Mouse (Mus musculus): ENCODE results near the gene Xrcc6. TPM values are rescaled to one million over a fixed set of nuclear protein-coding genes. Genes with fewer than 3 reads are reported as not detected.
A peak's percentile ranks its signal among the peaks of the same experiment; 100 is the strongest.

The Xrcc6 gene
- total RNA-seq (2021) = 10 to 100 TPM; 21.4 to 23.5 TPM

DNA sequence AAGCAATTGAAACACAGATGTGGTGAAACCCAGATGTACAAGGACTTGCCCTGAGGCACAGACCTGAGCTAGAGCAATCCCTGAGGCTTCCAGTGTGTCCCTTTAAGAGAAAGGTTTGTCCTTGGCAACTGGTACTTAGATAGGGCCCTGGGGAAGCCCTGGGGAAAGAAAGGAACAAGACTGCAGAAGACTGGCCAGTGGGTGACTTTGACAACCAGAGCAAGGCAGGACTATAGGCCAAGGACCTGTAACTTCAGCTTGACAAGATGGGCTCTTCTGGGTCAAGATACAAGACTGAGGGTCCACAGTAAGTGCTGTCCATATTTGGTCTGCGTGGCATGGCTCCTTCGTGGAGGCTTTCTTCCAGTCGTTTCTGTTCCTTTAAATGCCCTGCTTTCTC lies at the start of gene Xrcc6:
Gene Xrcc6 (plus strand): TSS at position 190 of the 400 bp plus-strand sequence.
- intact Hi-C loops (cut with DNase I) = loop anchor here (2.0 kb wide), 1 partner anchor 49 kb away; no protein-coding TSS in a partner anchor
- DNase-seq (ENCODE audit: low spot score) = no peak

DNA sequence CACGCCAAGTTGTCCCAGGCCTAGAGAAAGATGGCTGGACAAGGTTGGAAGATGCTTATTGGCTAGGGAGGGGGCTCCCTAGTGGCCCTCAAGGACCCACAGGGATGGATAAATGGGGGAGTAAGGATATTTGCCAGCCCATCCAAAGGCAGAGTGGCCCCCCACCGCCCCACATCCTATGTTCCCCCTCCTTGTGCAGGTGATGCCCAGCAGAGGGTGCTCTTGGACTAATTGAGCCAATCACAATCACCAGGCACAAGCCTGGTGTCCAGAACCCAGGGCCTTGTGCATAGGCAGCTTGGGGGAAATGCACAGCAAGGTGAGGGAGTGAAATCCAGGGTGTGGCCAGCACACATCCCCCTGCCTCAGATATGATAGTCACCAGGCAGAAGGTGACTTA lies 49.4 kb upstream of the Xrcc6 start:
- DNase-seq (ENCODE audit: low spot score) = no peak
- intact Hi-C loops (cut with DNase I) = loop anchor here (2.0 kb wide), 1 partner anchor 51 kb away; no protein-coding TSS in a partner anchor

DNA sequence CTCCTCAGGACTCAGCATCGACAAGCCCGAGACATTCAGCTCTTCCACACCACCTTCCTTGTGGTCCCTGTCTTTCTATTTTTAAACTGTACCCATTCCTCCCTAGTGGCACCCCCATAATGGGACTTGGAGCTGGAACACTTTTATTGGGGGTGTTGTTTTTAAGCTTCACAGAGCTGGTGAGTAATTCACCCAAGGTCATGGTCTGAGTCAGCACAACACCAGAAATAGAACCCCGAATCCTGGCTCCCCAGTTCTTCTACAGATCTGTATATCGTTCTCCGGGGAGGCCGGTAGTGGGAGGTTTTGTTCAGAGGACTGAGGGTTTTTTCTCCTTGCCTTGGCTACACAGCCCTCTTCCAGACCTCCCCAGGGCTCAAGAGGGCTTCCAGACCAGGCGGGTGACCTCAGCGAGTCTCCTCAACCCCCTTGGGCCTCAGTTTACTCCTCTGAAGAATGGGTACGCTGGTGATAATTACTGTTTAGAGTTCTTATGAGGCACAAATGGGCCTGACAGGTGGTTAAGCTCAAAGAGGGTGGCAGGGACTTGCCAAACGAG lies 48.4 kb upstream of the Xrcc6 start:
- DNase-seq (ENCODE audit: low spot score) = no peak
- intact Hi-C loops (cut with DNase I) = loop anchor here (2.0 kb wide), 1 partner anchor 50 kb away; no protein-coding TSS in a partner anchor

DNA sequence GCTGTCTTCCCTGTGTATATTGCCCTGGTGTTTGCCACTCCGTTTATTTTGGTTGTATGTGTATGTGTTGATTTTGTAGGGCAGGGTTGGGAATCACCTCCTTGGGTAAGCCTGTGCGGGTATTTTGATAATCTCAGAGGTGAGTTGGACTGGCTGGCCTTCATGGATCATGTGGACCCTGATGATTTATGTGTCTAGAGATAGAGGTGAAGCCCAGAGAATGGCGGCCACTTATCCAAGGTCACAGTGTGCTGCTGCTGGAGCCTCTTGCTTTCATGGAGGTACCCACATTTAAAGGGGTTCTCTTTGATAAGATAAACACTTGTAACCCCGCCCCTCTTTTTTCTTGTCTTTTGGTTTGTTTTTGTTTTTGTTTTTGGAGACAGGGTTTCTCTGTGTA lies 47.9 kb upstream of the Xrcc6 start:
- intact Hi-C loops (cut with DNase I) = loop anchor here (2.0 kb wide), 1 partner anchor 49 kb away; no protein-coding TSS in a partner anchor
- DNase-seq (ENCODE audit: low spot score) = no peak

DNA sequence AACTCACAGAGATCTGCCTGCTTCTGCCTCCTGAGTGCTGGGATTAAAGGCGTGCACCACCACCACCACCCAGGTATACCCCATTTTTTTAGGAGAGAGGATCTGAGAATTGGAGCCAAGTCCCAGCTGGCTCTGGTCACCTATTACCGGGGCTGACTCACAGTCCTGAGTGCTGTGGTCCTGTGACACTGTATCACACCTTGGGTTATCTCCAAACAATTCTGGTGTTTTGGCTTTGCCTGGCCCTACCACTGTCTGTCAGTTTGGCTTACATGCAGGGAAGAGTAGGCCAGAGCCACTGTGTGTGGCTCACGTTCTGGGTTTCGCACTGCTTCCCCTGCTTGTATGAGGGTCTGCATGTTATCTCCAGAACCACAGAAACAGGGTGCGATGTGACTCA lies 47.4 kb upstream of the Xrcc6 start:
- intact Hi-C loops (cut with DNase I) = no loop called here
- DNase-seq (ENCODE audit: low spot score) = no peak

DNA sequence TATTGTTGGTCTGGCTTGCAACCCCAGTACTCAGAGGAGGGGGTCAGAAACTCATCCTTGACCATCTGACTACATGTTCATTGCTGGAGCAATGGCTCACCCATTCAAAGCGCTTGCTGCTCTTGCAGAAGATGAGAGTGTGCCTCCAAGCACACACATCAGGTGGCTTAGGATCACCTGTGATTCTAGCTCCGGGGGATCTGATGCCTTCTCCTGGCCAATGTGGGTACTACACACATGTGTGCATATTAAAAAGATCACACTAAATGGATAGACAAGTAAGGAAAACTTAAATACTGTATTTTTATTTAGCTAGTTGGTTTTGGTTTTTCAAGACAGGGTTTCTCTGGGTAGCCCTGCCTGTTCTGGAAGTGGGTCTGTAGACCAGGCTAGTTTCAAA lies 46.6 kb upstream of the Xrcc6 start:
- no peak for DNase-seq (ENCODE audit: low spot score)
- intact Hi-C loops (cut with DNase I) = no loop called here

DNA sequence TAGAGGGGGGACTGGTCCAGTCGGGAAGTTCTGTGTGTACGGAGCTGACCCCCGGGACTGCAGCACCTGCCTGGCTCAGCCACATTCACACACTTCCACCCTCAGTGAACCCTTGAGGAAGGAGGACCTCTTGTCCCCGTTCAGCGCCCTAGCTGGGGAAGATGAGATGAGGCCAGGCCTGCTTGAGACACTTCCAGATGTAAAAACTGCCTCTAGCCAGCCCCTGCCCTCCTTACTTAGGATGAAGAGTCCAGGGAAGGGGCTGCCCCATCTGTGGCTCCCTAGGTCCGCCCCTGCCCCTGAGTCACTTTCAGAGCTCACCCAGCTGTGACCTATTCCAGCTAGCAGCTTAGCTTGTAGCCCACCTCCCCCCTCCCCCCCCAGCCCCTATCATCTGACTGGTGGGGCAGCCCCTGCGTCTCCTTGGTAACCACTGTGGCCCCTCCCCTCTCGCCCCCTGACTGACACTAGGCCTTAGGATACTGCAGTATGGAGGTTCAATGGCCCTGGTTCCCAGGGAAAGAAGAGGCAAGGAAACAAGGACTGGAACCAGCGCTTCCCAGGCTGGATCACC lies 44.4 kb upstream of the Xrcc6 start:
- no peak for DNase-seq (ENCODE audit: low spot score)
- intact Hi-C loops (cut with DNase I) = no loop called here

DNA sequence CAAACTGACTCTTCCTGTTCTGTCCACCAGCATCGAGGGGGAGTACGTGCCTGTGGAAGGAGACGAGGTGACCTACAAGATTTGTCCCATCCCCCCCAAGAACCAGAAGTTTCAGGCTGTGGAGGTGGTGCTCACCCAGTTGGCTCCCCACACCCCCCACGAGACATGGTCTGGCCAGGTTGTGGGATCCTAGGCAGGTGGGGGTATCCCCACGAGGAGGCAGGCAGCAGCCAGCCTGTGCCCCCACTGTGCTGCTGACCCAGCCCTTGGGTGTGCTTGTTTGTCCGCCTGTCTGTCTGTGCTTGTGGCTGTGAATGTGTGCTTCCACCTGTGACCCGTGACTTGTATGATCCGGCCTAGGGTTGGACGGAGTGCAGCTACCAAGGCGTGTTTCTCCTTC lies 38.6 kb upstream of the Xrcc6 start:
- intact Hi-C loops (cut with DNase I) = no loop called here
- no peak for DNase-seq (ENCODE audit: low spot score)

DNA sequence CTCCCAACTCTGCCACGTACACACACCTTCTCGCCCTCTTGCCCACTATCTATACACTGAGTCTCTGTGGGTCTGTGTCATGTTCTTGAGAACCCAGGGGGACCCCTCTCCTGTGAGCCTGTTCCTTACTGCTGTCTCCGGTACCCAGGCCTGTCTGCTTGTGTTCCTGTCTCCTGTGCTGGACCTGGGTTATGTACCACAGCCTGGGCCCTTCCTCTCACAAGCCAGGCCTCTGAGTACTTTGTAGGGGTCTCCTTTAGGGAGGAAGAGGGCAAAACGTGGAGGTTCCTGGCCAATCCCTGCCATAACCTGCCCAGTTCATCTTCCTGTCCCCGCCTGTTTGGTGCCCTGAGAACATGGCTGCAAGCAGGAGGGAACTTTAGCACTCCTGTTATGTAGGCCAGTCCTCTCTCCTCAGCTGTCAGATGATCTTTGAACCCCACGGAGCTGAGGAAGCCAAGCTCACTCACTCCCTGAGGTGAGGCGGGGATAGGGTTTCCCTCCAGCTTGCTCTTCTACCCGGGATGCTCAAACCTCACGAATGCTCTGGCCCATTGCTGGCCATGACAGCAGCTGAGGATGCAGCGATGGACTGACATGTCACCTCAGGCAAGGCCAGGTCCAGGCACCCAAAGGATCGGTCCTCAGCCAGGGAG lies 38.0 kb upstream of the Xrcc6 start:
- DNase-seq (ENCODE audit: low spot score) = no peak
- intact Hi-C loops (cut with DNase I) = no loop called here

DNA sequence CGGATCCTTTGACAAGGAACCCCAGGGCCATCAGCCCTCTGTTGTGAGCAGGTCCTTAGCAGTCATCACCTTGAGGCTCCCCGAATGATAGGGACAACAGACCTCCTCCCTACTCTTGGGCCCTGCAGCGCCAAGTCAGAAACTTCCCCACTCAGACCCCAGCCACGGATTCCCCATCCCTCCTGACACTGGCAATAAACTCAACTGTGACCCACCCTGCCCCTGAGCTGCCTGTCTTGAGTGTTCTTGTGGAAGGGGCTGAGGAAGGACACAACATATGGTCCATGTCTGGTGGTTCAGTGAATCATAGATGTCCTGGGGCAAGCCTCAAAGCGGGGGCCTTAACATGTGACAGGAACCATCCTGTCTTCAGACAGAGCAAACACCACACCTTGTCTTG lies 36.9 kb upstream of the Xrcc6 start:
- intact Hi-C loops (cut with DNase I) = no loop called here
- DNase-seq (ENCODE audit: low spot score) = no peak

DNA sequence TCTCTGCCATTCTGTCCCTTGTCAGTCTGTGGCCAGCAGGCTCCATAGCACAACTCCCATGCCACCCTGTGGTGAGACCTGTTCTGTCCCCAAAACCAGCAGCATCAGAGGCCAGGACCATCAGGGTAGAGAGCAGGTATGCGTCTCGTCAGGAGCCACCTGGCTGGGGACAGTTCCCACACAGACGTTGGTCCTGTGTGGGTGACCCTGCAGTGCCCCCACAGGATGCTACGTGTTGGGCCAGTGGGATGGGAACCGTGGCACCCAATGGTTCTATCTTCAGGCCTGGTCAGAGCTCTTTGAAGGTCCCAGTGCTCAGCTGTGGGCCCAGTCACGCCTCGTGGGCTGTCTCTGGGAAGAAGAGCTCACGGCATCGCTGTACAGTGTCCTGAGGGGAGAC lies 36.5 kb upstream of the Xrcc6 start:
- DNase-seq (ENCODE audit: low spot score) = no peak
- intact Hi-C loops (cut with DNase I) = no loop called here

DNA sequence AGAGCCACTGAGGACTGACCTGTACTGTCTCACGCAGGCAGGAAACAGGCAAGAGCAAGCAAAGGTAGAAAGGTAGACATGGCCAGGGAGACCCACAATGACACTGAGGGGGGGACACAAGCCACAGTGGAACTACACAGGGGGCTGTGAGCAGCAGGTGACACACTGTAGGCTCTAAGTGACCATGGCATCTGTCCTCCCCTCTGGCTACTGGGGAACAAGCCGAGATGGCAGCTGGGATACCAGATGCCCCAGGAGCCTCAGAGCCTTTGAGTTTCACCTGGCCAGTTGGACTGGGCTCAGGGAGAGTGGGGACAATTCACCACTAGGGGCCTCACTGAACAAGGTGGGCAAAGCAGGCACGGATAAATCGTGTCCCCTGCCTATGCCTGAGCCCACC lies 35.3 kb upstream of the Xrcc6 start:
- no peak for DNase-seq (ENCODE audit: low spot score)
- intact Hi-C loops (cut with DNase I) = no loop called here

DNA sequence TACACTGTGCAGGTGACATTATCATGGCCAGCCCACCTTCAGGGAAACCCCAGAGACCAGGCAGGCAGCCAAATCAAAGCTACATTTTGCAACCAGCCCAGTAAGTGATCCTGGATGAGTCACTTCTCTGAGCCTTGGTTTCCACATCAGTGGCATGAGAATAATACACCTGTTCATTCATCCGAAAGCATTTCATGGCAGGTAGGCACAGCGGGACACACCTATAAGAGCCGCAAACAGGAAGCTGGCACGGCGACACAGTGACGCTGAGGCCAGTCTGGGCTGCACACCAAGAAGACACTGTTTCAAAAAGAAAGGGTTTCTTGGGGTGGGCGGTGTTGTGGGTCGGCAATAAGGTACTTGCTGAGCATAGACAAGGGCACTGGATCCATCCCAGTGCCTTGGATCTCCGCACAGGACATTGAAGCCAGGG lies 33.5 kb upstream of the Xrcc6 start:
- intact Hi-C loops (cut with DNase I) = no loop called here
- DNase-seq (ENCODE audit: low spot score) = no peak

DNA sequence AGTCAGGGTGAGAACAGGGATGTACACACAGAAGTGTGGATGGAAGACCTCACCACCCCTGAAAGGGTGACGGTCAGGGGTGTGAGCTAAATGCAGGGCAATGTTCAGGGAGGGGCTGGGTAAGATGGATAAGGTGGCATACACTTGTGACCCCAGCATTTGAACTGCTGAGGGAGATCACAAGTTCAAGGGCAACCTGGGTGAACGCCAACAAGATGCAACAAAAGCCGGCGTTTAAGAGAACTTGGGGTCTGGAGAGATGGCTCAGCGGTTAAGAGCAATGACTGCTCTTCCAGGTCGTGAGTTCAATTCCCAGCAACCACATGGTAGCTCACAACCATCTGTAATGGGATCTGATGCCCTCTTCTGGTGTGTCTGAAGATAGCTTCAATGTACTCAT lies 32.9 kb upstream of the Xrcc6 start:
- intact Hi-C loops (cut with DNase I) = no loop called here
- DNase-seq (ENCODE audit: low spot score) = no peak

DNA sequence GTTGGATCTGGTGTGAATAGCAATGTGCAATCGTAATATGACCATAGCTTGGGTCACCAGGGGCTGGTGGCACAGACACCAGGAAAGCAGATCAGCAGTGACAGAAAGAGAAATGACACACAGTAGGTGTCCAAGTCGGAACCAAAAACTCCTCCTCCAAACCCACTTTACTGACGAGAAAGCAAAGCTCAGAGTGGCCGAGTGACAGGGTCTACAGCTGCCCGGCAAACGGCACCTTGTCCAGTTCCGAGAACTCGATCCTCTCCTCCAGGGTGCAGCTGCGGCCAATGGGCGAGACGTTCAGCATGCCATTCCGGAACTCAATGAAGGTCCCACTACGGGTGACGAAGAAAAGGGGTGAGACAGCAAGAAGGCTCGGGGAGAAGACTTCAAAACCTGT lies 32.2 kb upstream of the Xrcc6 start:
- intact Hi-C loops (cut with DNase I) = no loop called here
- no peak for DNase-seq (ENCODE audit: low spot score)

DNA sequence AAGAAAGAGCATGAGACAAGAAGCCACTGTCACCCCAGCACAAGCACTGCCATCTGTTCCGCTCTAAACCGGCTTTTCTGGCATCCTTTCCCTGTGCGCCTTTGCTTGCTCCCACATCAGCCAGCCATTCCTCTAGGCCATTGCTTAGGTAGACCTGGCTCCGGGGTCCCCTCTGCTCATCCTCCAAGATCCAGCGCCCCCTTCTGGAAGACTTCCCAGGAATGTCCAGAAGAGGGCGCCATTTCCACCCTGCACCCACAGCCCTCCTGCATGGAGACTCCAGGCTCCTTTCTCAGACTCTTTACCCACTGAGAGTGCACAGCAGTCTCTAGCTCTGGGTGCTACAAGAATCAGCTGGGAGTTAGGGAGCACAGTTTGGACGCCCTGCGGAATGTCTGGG lies 31.2 kb upstream of the Xrcc6 start:
- intact Hi-C loops (cut with DNase I) = no loop called here
- DNase-seq (ENCODE audit: low spot score) = no peak

DNA sequence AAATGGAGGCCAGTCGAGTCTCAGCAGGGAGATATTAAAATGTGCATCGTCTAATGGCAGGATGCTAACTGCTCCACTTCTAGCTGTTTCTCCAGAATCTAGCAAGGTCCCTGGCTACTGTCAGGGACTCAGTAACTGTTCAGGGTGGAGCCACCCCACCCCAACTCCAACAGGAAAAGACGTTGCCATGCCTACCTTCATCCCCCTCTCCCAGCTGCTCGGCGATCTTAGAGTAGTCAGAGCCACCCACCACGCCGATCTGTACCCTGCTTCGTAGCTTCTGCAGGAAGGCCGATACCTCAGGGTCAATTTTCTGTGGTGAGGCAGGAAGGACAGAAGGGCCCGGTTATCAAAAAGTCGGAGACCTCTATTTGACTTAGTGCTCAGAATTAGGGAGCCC lies 30.0 kb upstream of the Xrcc6 start:
- intact Hi-C loops (cut with DNase I) = no loop called here
- no peak for DNase-seq (ENCODE audit: low spot score)

DNA sequence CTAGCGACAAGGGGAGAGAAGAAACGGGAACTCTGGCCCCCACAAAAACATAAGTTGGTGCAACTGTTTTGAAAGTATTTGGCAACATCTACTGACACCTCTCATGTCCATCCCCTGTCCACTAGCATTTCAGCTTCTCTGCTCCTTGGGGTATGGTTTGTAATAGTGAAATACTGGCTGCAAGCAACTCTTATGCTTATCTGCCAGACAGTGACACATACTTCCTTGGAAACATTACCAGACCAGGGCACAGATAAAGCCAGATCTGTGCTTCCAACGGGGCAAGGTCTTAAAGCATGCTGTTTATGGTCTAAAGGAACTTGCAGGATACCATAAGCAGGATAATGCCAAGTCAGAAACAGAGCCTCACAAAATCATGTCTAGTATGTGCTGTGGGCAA lies 28.7 kb upstream of the Xrcc6 start:
- intact Hi-C loops (cut with DNase I) = loop anchor here (2.0 kb wide), 1 partner anchor 82 kb away; no protein-coding TSS in a partner anchor
- DNase-seq (ENCODE audit: low spot score) = no peak

DNA sequence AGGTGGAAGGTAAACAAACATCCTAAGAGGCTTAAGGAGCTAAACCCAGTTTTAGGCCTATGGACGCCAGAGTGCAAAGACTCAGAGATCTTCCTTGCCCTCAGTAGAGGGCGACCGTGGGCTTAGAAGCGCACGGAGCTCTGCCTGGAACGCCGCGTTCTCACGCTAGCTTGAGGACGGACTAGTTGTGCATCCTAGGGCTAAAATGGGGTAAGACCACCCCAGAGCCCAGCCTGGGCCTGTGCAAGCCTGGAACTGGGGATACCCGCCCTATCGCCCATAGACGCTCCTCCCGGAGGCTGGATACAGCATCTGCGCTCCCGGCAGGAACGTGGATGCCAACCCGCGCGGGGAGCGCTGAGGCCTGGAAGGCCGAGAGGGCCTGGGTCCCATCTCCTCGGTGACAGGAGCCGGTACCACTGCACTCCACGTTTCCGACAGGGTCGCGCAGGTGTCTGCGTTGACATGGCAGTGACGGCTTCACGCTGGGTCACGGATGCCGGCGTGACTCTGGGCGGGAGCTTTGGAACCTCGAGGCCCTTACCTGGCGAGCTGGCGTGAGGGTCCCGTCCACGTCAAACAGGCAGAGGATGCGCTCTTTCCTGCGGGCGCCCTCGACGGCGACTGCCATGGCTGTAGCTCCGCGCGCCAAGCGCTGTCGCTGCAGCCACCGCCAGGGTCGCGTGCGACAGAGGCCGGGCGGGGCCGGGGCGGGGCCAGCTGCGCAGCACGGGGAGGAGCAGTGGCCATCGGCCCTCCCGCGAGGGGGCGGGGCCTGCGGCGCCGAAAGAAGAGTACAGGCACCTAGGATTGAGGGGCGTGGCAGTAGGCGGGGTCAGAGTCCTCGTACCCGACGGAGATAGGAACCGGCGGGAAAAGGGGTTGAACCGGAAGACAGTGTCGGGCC lies 27.2 kb upstream of the Xrcc6 start, which contains the start of gene Pmm1:
Gene Pmm1 (minus strand): TSS at position 760 of the 907 bp plus-strand sequence.
- intact Hi-C loops (cut with DNase I) = loop anchor here (1.0 kb wide), 1 partner anchor 29 kb away; no protein-coding TSS in a partner anchor
- peak; percentile 94 for DNase-seq (ENCODE audit: low spot score)

DNA sequence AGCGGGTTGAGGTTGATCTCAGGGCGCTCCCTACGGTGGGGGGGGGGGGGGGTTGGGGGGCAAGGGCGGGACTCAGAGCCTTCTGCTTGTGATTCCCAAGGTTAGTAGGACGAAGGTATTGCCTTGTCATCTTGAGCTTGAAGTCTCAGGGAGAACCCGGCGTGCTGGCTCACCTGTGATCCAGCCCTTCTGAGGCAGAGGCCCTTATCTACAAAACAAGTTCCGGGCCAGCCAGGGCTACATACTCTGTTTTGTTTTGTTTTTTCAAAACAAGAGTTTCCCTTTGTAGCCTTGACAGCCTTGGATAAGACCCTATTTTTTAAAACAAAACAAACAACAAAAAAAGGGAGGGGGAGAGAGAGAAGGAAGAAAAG lies 26.6 kb upstream of the Xrcc6 start:
- intact Hi-C loops (cut with DNase I) = no loop called here
- no peak for DNase-seq (ENCODE audit: low spot score)

All from heart, postnatal 25 days (tissue).